Mouse (Mus musculus) frontal cortex, postnatal 25 days (tissue): ENCODE measurements around the gene Ift46.

ENCODE experiments used
- DNase-seq, 2 experiments: peaks; one replicate each; pipeline ENCODE4 v3.0.0; 2022; ENCODE audit warnings: low spot score in 2 of 2

The Ift46 gene

GRCm38 (mm10) chr9:44807141-44807540, 39.4 kb downstream of the Ift46 start:
- DNase-seq, result no peak

- DNase-seq, result no peak
Observed at GRCm38 (mm10) chr9:44807778-44808177, 40.1 kb downstream of the Ift46 start.

GRCm38 (mm10) chr9:44810316-44810715, 42.6 kb downstream of the Ift46 start:
- DNase-seq, result no peak

GRCm38 (mm10) chr9:44814179-44814578, 46.5 kb downstream of the Ift46 start:
- DNase-seq, result no peak

- no peak for DNase-seq
Observed at GRCm38 (mm10) chr9:44817522-44817921, 49.8 kb downstream of the Ift46 start.

- DNase-seq, result no peak
Observed at GRCm38 (mm10) chr9:44819920-44820827, 52.5 kb downstream of the Ift46 start.

GRCm38 (mm10) chr9:44826660-44827059, 59.0 kb downstream of the Ift46 start:
- DNase-seq, result no peak

- DNase-seq, result no peak
Observed at GRCm38 (mm10) chr9:44828944-44829343, 61.2 kb downstream of the Ift46 start.

GRCm38 (mm10) chr9:44830506-44830905, 62.8 kb downstream of the Ift46 start:
- no peak for DNase-seq

- DNase-seq, result no peak
Observed at GRCm38 (mm10) chr9:44832356-44832755, 64.6 kb downstream of the Ift46 start.

- DNase-seq, result peak; percentile 28 to 54
Observed at GRCm38 (mm10) chr9:44836439-44836838, 68.7 kb downstream of the Ift46 start.

GRCm38 (mm10) chr9:44841241-44841640, 73.5 kb downstream of the Ift46 start:
- DNase-seq, result no peak
